Mouse (Mus musculus) heart, postnatal 14 days (tissue): ENCODE measurements around the gene Ost4. TPM values are rescaled to one million over a fixed set of nuclear protein-coding genes. Genes with fewer than 3 reads are reported as not detected.
A peak's percentile ranks its signal among the peaks of the same experiment; 100 is the strongest.

Experiments
- DNase-seq, 2 experiments: peaks; one replicate each; pipeline ENCODE4 v3.0.0; 2021 to 2022
- intact Hi-C: fragments of 180-260 bp; cut with DNase I; formaldehyde crosslinking; loops from one replicate; pipeline ENCODE4 v1.15.1; 2025
- total RNA-seq, 2 experiments: library from RNA; stranded (reverse); gene quantifications; 2 replicates each; pipeline ENCODE4 v1.2.3; 2021

Gene Ost4
- total RNA-seq, 2 experiments from 2014 or later = 145 to 146 TPM

DNA sequence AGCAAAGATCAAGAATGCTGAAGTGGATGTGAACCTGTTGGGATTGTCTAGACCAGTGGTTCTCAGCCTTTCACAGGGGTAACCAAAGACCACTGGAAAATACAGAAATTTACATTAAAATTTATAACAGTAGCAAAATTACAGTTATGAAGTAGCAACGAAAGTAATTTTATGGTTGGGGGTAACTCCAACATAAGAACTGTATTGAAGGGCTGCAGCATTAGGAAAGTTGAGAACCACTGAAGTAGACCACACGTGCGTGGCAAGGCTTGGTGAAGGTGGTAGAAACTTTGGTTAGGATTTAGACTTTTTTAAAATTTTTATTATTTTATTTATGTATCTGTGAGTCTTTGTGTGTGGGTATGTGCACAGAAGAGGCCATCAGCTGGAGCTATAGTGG is 39.9 kb downstream of the Ost4 start, which contains the start of gene Tmem214:
TSS of gene Tmem214 (plus strand) at position 301 of the 400 bp plus-strand sequence.
- no peak for DNase-seq
- intact Hi-C loops = loop anchor here (2.0 to 5.0 kb wide), 2 partner anchors 19 to 60 kb away; no protein-coding TSS in a partner anchor

DNA sequence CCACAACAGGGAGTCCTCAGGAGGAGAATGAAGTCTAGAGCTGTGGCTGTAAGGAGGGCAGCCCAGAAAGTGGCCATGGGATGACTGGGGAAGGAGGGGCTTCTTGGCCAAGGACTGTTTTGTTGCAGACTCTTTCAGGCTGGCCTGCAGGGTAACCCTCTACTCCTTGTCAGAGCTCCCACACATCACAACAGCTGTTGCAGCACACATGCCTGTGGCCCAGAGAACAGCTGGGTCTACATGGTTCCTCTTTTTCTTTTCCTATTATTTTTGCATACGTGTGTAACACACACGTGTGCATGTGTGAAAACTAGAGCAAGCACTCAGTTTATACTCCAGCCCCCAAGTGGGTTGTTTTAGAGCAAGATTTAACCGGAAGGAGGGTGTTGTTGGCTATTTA is 40.7 kb downstream of the Ost4 start:
- intact Hi-C loops = loop anchor here (5.0 kb wide), 1 partner anchor 60 kb away; no protein-coding TSS in a partner anchor
- no peak for DNase-seq

DNA sequence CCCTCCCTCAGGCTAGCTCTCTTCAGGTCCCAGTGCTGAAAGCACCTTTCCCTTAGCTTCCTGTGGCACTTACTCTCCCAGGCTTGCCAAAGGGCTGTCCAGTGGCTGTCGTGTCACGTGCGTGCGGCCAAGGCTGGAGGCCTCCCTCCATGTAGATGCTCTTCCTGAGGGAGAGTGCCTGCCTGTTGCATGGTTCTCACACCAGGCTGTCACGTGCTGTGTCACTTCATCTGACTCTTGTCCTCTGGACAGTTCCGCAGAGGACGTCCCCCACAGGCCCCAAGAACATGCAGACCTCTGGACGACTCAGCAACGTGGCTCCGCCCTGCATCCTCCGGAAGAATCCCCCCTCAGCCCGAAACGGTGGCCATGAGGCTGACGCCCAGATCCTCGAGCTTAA is 43.3 kb downstream of the Ost4 start:
- intact Hi-C loops = no loop called here
- no peak for DNase-seq

DNA sequence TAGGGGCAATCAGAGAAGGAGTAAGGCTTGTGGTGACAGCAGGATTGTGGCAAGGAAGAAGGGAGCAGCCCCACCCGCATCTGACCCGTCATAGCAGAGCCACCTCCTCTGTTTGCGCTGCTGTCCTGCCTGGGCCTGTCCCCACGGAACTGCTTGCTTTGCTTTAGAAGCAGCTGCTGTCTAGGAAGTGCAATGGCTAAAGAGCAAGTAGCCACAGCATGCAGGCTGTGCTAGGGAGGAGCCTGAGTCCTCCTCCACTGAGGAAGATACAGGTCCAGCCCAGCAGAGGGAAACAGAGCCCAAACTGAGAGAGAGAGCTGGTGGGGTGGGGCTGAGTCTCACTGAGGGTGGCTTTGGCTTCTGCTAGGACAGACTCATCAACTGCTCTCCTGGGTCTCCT is 43.7 kb downstream of the Ost4 start:
- peak; percentile 28 to 40 for DNase-seq
- intact Hi-C loops = no loop called here

DNA sequence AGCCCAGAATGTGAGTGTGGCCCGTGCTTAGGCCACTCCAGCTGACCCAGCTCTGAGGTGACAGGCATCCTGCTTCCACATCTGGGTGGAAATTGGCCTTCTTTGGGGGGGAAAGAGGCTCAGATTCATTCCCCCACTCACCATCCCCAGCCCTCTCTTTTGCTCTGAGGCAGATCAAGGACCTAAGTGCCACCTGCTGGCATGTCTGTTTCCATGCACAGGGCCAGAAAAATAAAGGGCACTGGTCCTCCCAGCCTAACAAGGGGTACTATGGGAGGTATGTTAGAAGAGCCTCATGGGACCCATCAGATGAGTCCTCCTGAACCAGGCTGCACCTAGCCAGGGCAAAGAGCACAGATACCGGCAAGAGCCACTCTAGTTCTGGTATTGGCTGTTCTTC is 51.5 kb downstream of the Ost4 start:
- intact Hi-C loops = loop anchor here (5.0 kb wide), 1 partner anchor 44 kb away; the partner anchor contains the start of gene Mapre3
- DNase-seq = no peak

Other genes with a start within 250 kb of the Ost4 start
- gene Cenpa, start 241.0 kb downstream of the Ost4 start, total RNA-seq = 10 to 100 TPM; 56.0 to 67.6 TPM
- gene Dpysl5, start 196.2 kb downstream of the Ost4 start, total RNA-seq = under 1 TPM; 0.46 to 0.79 TPM
- gene Mapre3, start 93.1 kb downstream of the Ost4 start, total RNA-seq = 10 to 100 TPM; 28.1 to 33.1 TPM
- gene Tmem214, start 39.8 kb downstream of the Ost4 start, total RNA-seq = 10 to 100 TPM; 35.8 to 41.1 TPM
- gene Agbl5, start 19.1 kb downstream of the Ost4 start, total RNA-seq = 1 to 10 TPM; 5.9 to 8.3 TPM
- 10 to 100 TPM; 38.9 to 46.9 TPM for gene Emilin1, start 5.6 kb upstream of the Ost4 start, total RNA-seq
- gene Khk, start 13.6 kb upstream of the Ost4 start, total RNA-seq = 10 to 100 TPM; 15.4 TPM
- under 1 TPM; 0.39 to 0.45 TPM for gene Cgref1, start 37.8 kb upstream of the Ost4 start, total RNA-seq
- gene Preb, start 52.6 kb upstream of the Ost4 start, total RNA-seq = 10 to 100 TPM; 74.1 to 79.3 TPM
- gene Tcf23, start 60.9 kb upstream of the Ost4 start, total RNA-seq = under 1 TPM; 0.51 to 0.55 TPM
- 10 to 100 TPM; 51.4 to 51.8 TPM for gene Atraid, start 140.5 kb upstream of the Ost4 start, total RNA-seq
- 1 to 10 TPM; 6.6 to 7.6 TPM for gene Slc5a6, start 141.1 kb upstream of the Ost4 start, total RNA-seq
- gene Cad, start 147.0 kb upstream of the Ost4 start, total RNA-seq = 10 to 100 TPM; 13.5 to 14.8 TPM
- gene Dnajc5g, start 198.5 kb upstream of the Ost4 start, total RNA-seq = not detected
- gene Slc30a3, start 200.4 kb upstream of the Ost4 start, total RNA-seq = under 1 TPM in 1 of 2 experiments, not detected in 1; 0.27 TPM
- 100 to 1,000 TPM; 102 to 129 TPM for gene Trim54, start 208.9 kb upstream of the Ost4 start, total RNA-seq
- not detected for gene Ucn, start 231.0 kb upstream of the Ost4 start, total RNA-seq
- 10 to 100 TPM; 55.1 to 56.0 TPM for gene Mpv17, start 246.5 kb upstream of the Ost4 start, total RNA-seq